In the genomic region with DNA sequence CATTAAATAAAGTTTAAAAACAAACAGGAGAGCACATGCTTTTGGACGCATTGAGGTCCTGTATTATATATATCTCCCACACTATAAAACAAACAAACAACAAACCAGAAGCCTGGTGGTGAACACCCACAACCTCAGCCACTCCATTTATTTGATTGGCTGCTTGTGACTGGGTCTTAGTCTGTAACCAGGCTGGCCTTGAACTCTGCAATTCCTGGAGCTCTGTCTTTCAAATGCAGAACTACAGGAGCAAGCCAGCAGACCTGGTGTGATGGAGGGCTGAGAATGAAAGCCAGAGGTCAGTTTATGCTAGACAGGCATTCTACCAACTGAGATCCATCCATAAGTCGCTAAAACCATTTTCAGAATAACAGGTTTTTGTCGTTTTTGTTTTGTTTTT, we compare ENCODE assay signal across 25 mouse cellular contexts. TPM values are rescaled to one million over a fixed set of nuclear protein-coding genes. Genes with fewer than 3 reads are reported as not detected.
A peak's percentile ranks its signal among the peaks of the same experiment; 100 is the strongest.
DNase-seq lines count a peak whose midpoint lies in the region; ATAC-seq lines count a peak whose summit lies in the region.
"Had no signal": no experiment of that assay in that cellular context is flagged by ENCODE, and none has a peak within 500 bp of the region (broad histone marks: within the 10 kb centered on the region; RNA-seq: fewer than 3 reads in every experiment).

No protein-coding gene starts in this region.

- no peaks in the 10 kb centered on the region for H3K27me3 ChIP-seq in midbrain, embryonic 11.5 days (ENCODE audit: control insufficient read depth, insufficient read depth, low read length)
- no peaks in the 10 kb centered on the region for H3K27me3 ChIP-seq in midbrain, embryonic 15.5 days (replicated peaks)
- H3K27me3 ChIP-seq: CH12.LX, Patski had no signal

- no peak overlapping the region for H3K4me3 ChIP-seq in midbrain, embryonic 11.5 days (ENCODE audit: low read depth, low read length)
- no peak overlapping the region for H3K4me3 ChIP-seq in midbrain, embryonic 15.5 days

- intact Hi-C loops in heart, postnatal 25 days (cut with DNase I): no loop called here

- peak; percentile 51 for DNase-seq in midbrain, embryonic 11.5 days (ENCODE audit: low spot score, missing footprints)
- DNase-seq in ES-CJ7 (ENCODE audit: low read depth, low spot score): peak; percentile 64
- peak; percentile 56 for DNase-seq in R1 (ENCODE audit: low read depth, low spot score)
- peak; percentile 53 for DNase-seq in ZHBTc4 (ENCODE audit: low read depth, low spot score)
- no peak for DNase-seq in frontal cortex, postnatal 25 days (ENCODE audit: low spot score in 2 of 2)
- DNase-seq in lung, postnatal 36 days: no peak
- no peak for DNase-seq in heart, postnatal 25 days (ENCODE audit: low spot score)
- DNase-seq: adrenal gland, adult 2 months; adrenal gland, adult 8-10 months; adrenal gland, postnatal 10 days; adrenal gland, postnatal 14 days; adrenal gland, postnatal 25 days; adrenal gland, postnatal 36 days; B cell, adult 2 months; cerebellum, adult 11 months; cerebellum, adult 11-12 months; cerebellum, adult 18-20 months; cerebellum, adult 2 months; cerebellum, adult 8-10 months had no signal

- no peaks in the 10 kb centered on the region for H3K36me3 ChIP-seq in midbrain, embryonic 11.5 days (ENCODE audit: control insufficient read depth, insufficient read depth, low read length)
- H3K36me3 ChIP-seq in midbrain, embryonic 15.5 days (replicated peaks): no peaks in the 10 kb centered on the region

- H3K4me1 ChIP-seq in midbrain, embryonic 11.5 days (ENCODE audit: control insufficient read depth, insufficient read depth, low read length): no peaks in the 10 kb centered on the region
- H3K4me1 ChIP-seq in midbrain, embryonic 15.5 days: no peaks in the 10 kb centered on the region

- 77% methylated on average over 3 of the region's 3 CpGs for WGBS in midbrain, embryonic 11.5 days
- 76% methylated on average over 3 of the region's 3 CpGs for WGBS in midbrain, embryonic 15.5 days

- H3K9ac ChIP-seq in midbrain, embryonic 11.5 days (ENCODE audit: low read length): no peak overlapping the region
- H3K9ac ChIP-seq in midbrain, embryonic 15.5 days: no peak overlapping the region

- no peak for ATAC-seq in midbrain, embryonic 11.5 days (ENCODE audit: low FRiP score)
- ATAC-seq in midbrain, embryonic 15.5 days (replicated peaks): no peak
- ATAC-seq: activated CD4-positive, CD25-positive, alpha-beta regulatory T cell, adult 4 months; CD4-positive, CD25-positive, alpha-beta regulatory T cell, adult 4 months; Patski had no signal

- no peak overlapping the region for H3K4me2 ChIP-seq in midbrain, embryonic 11.5 days
- H3K4me2 ChIP-seq in midbrain, embryonic 15.5 days: no peak overlapping the region

- no peak overlapping the region for H3K27ac ChIP-seq in midbrain, embryonic 11.5 days (ENCODE audit: low read depth, low read length)
- H3K27ac ChIP-seq in midbrain, embryonic 15.5 days: no peak overlapping the region

- H3K9me3 ChIP-seq in midbrain, embryonic 11.5 days (ENCODE audit: control insufficient read depth, low read length): no peaks in the 10 kb centered on the region
- H3K9me3 ChIP-seq in midbrain, embryonic 15.5 days: no peaks in the 10 kb centered on the region
- H3K9me3 ChIP-seq: G1E had no signal

RNA-seq across cellular contexts. Expression of a gene that starts 6.1 kb away (rescaled TPM):
- polyA plus RNA-seq in midbrain, embryonic 11.5 days (2014; fragmentation: Nextera tagmentation; extraction: Ambion mirVana): 231 and 260 TPM in 2 replicates
- 95.3 and 99.4 TPM in 2 replicates for polyA plus RNA-seq in midbrain, embryonic 15.5 days (2015; fragmentation: Nextera tagmentation; extraction: Ambion mirVana)
- total RNA-seq in heart, postnatal 25 days (2021): 10 to 100 TPM; 39.2 to 41.2 TPM

Comparison
In these comparisons a context has a peak if more than half of its experiments do, and no peak if none do; other contexts are left out.
1. DNase-seq: peak in midbrain, embryonic 11.5 days (single experiment), ES-CJ7 (single experiment), R1 (single experiment) and ZHBTc4 (single experiment); none in frontal cortex, postnatal 25 days (0 of 2), lung, postnatal 36 days (single experiment) and heart, postnatal 25 days (single experiment).